Mouse (Mus musculus) ES-E14 (cell line): ENCODE data around the gene Slc25a22. TPM values are rescaled to one million over a fixed set of nuclear protein-coding genes. Genes with fewer than 3 reads are reported as not detected.

ENCODE experiments used
- DNase-seq: peaks from one replicate; pipeline ENCODE4 v3.0.0-alpha.2; 2013; ENCODE audit warnings: low read depth, low spot score
- H3K27ac ChIP-seq: 2 replicates; pipeline ENCODE4 v1.5.1; 2012; ENCODE audit warnings: low read depth, mild to moderate bottlenecking, low read length, moderate library complexity, mixed read lengths; ENCODE audit not compliant: poor library complexity, insufficient read depth, severe bottlenecking
- H3K36me3 ChIP-seq: 2 replicates; pipeline ENCODE4 v1.6.1; 2012; ENCODE audit warnings: mild to moderate bottlenecking, low read length, moderate library complexity, mixed read lengths; ENCODE audit not compliant: control insufficient read depth, poor library complexity, insufficient read depth, severe bottlenecking
- H3K4me1 ChIP-seq, 2 experiments: fragments of 150-350 bp in 1 of 2; sonication (generic) in 1 of 2; 2 replicates each; pipeline ENCODE4 v1.6.1; 2012; ENCODE audit warnings: low read length in 2 of 2, mild to moderate bottlenecking in 1 of 2, mixed read lengths in 1 of 2; ENCODE audit not compliant: control insufficient read depth in 2 of 2, insufficient read depth in 2 of 2, poor library complexity in 1 of 2
- H3K4me3 ChIP-seq, 2 experiments: fragments of 150-350 bp in 1 of 2; sonication (generic) in 1 of 2; 2 replicates each; pipeline ENCODE4 v1.5.1; 2012; ENCODE audit warnings: low read length in 2 of 2, low read depth in 1 of 2, mild to moderate bottlenecking in 1 of 2, mixed read lengths in 1 of 2; ENCODE audit not compliant: insufficient read depth in 1 of 2, poor library complexity in 1 of 2, severe bottlenecking in 1 of 2
- H3K9ac ChIP-seq: 2 replicates; pipeline ENCODE4 v1.6.1; 2012; ENCODE audit warnings: low read depth, mild to moderate bottlenecking, low read length, mixed read lengths; ENCODE audit not compliant: poor library complexity, insufficient read depth, severe bottlenecking
- H3K9me3 ChIP-seq: fragments of 150-350 bp; sonication (generic); 2 replicates; pipeline ENCODE4 v1.6.1; 2012; ENCODE audit warnings: low read depth, mild to moderate bottlenecking, low read length; ENCODE audit not compliant: control insufficient read depth, insufficient read depth
- CHD2 ChIP-seq: IDR thresholded peaks from 2 replicates; pipeline ENCODE4 v1.6.1; 2014; ENCODE audit warnings: mild to moderate bottlenecking, low read depth, low read length, inconsistent platforms
- HCFC1 ChIP-seq: IDR thresholded peaks from 2 replicates; pipeline ENCODE4 v1.6.1; 2012; ENCODE audit warnings: low read length, inconsistent platforms, borderline replicate concordance; ENCODE audit not compliant: insufficient read depth
- MAFK ChIP-seq: IDR thresholded peaks from 2 replicates; pipeline ENCODE4 v1.6.1; 2014; ENCODE audit warnings: mild to moderate bottlenecking, low read depth, low read length, inconsistent platforms; ENCODE audit not compliant: insufficient read depth
- ZC3H11A ChIP-seq: IDR thresholded peaks from 2 replicates; pipeline ENCODE4 v1.6.1; 2012; ENCODE audit warnings: low read depth, mild to moderate bottlenecking, inconsistent platforms, low read length, borderline replicate concordance
- ZNF384 ChIP-seq: IDR thresholded peaks from 2 replicates; pipeline ENCODE4 v1.6.1; 2012; ENCODE audit warnings: low read depth, low read length, inconsistent platforms
- in situ Hi-C, 2 experiments: fragments of 600-800 bp; cut with MboI; formaldehyde crosslinking; loops; one replicate each; pipeline ENCODE4 v1.15.1; 2025; ENCODE audit warnings: low sequenced_read_pairs in 2 of 2, inconsistent platforms in 1 of 2; ENCODE audit not compliant: unreplicated experiment in 2 of 2
- total RNA-seq: library from RNA; depleted of rRNA; stranded (reverse); fragments of 300-350 nt; gene quantifications from 2 replicates; pipeline ENCODE4 v1.2.3, GENCODE M21; 2012

Slc25a22 gene
- total RNA-seq, 1 experiment, result 16.2 TPM

DNA sequence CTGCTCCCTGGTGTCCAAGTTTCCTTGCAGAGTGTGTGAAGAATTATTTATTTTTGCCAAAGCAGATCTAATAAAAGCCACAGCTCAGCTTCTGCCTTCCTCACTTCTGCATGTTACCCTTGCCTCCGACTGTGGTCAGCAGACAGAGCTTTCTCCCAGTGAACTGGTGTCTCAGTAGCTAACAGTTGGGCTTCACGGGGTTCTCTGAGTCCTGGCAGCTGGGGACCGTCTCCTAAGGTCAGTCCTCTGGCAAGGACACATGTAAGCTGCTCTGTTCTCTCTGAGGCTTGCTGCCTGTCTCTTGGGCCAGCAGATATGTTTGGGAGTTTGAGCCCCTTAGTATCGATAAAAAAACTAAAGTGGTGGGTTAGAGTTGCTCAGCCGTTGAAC lies 22.3 kb upstream of the Slc25a22 start:
- TF ChIP-seq HCFC1 (no peak), ZC3H11A (no peak), CHD2 (no peak), ZNF384 (no peak), MAFK (no peak)
- no peaks in the 10 kb centered on the region for H3K9me3 ChIP-seq
- H3K36me3 ChIP-seq, result no peaks in the 10 kb centered on the region
- H3K4me3 ChIP-seq, result no peak overlapping the region; a peak in 1 of 4 replicates
- peaks cover 2 to 36% of the 10 kb centered on the region in 2 experiments; a peak in 3 of 4 replicates for H3K4me1 ChIP-seq
- no peak overlapping the region for H3K9ac ChIP-seq
- DNase-seq, result no peak
- in situ Hi-C loops, result no loop called here
- H3K27ac ChIP-seq, result no peak overlapping the region

DNA sequence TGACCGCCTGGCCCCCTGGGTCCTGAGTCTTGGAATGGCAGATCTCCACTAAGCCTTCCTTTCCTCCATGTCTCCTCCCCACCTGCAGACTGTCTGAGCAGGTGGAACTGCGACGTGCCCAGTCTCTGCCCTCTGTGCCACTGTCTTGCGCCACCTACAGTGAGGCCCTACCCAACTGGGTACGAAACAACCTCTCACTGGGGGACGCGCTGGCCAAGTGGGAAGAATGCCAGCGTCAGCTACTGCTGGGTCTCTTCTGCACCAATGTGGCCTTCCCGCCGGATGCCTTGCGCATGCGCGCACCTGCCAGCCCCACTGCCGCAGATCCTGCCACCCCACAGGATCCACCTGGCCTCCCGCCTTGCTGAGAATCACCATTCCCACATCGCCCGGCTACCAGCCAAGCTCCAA lies 21.6 kb upstream of the Slc25a22 start:
- no peak overlapping the region for H3K27ac ChIP-seq
- H3K4me1 ChIP-seq, result peaks cover 2 to 34% of the 10 kb centered on the region in 2 experiments; a peak in 3 of 4 replicates
- H3K36me3 ChIP-seq, result no peaks in the 10 kb centered on the region
- peak overlapping the region; percentile 56; the same call in 1 of the 2 replicates for H3K9ac ChIP-seq
- in situ Hi-C loops, result no loop called here
- TF ChIP-seq ZNF384, result no peak
- no peak for TF ChIP-seq CHD2
- no peak for TF ChIP-seq HCFC1
- H3K9me3 ChIP-seq, result no peaks in the 10 kb centered on the region
- peak overlapping the region; percentile 47 to 66 for H3K4me3 ChIP-seq
- DNase-seq, result no peak

GRCm38 (mm10) chr7:141458661-141459060 lies 21.0 kb upstream of the Slc25a22 start:
- in situ Hi-C loops, result no loop called here
- peaks cover 2 to 31% of the 10 kb centered on the region in 2 experiments; a peak in 3 of 4 replicates for H3K4me1 ChIP-seq
- no peak overlapping the region for H3K27ac ChIP-seq
- no peak overlapping the region for H3K4me3 ChIP-seq
- TF ChIP-seq CHD2, result no peak
- TF ChIP-seq MAFK, result no peak
- no peak for TF ChIP-seq ZC3H11A
- TF ChIP-seq ZNF384, result no peak
- TF ChIP-seq HCFC1, result no peak
- no peak for DNase-seq
- no peaks in the 10 kb centered on the region for H3K36me3 ChIP-seq
- H3K9me3 ChIP-seq, result no peaks in the 10 kb centered on the region
- no peak overlapping the region for H3K9ac ChIP-seq

GRCm38 (mm10) chr7:141457986-141458660 lies 20.4 kb upstream of the Slc25a22 start:
- DNase-seq, result no peak
- peaks cover 2 to 31% of the 10 kb centered on the region in 2 experiments; a peak in 3 of 4 replicates for H3K4me1 ChIP-seq
- in situ Hi-C loops, result no loop called here

More at GRCm38 (mm10) chr7:141457986-141458660, 20.4 kb upstream of the Slc25a22 start:
- no peaks in the 10 kb centered on the region for H3K9me3 ChIP-seq
- H3K27ac ChIP-seq, result no peak overlapping the region
- TF ChIP-seq HCFC1 (no peak), MAFK (no peak), CHD2 (no peak), ZNF384 (no peak), ZC3H11A (no peak)
- H3K36me3 ChIP-seq, result no peaks in the 10 kb centered on the region
- no peak overlapping the region for H3K4me3 ChIP-seq
- no peak overlapping the region for H3K9ac ChIP-seq
